Mouse (Mus musculus) frontal cortex, adult (tissue): ENCODE measurements around the gene Pik3c2b.

ENCODE experiments used
- ATAC-seq: cut with Nextera tagmentation; 2 replicates; pipeline ENCODE4 v1.9.2; 2017; ENCODE audit warnings: mild to moderate bottlenecking, moderate library complexity, mixed read lengths; ENCODE audit not compliant: low TSS enrichment

The Pik3c2b gene

DNA sequence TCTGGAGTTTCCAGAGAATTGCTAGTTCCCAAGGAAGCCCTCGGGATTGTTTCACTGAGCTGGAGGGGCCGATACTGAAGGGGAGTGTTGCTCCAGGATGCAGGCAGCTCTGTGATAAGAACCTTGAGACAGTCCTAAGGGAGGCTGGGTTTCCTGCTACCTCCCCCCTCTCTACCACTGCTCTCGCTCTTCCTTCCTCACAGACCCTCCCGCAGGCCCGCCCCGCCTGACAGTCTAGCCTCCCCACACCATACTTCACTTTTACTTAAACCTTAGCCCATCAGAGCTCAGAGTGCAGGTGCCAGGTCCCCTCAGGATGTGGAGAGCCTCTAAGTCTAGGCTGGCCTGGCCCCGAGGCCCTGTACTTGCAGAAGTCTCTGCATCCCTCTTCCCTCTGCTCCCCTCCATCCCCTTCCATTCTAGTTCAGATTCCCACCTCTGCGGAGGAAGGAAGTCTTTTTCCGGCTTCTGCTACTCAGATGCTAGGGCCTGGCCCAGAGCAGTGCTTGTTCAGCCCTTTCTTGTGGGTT lies 27.9 kb downstream of the Pik3c2b start:
- no peak for ATAC-seq

DNA sequence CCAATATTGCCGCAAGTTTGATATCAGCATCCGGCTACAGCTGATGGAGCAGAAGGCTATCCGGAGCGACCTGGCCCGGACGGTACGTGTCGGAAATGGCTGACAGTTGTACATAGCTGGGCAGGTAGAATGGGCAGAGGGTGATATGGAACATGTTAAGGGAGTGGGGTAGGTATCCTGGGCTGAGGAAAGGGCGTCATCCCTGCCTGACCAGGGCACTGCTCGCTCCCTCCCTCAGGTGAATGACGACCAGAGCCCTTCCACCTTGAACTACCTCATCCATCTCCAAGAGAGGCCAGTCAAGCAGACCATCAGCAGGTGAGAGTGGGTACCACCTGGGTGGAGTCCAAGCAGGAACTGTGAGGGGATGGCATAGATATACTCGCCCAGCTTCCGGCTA lies 29.1 kb downstream of the Pik3c2b start:
- ATAC-seq, result no peak

- ATAC-seq, result no peak
Observed at GRCm38 (mm10) chr1:133075651-133076400, 30.4 kb downstream of the Pik3c2b start.

GRCm38 (mm10) chr1:133076681-133077514 lies 31.4 kb downstream of the Pik3c2b start:
- no peak for ATAC-seq

- ATAC-seq, result no peak; the same call in 1 of the 2 replicates
Observed at GRCm38 (mm10) chr1:133077606-133078337, 32.3 kb downstream of the Pik3c2b start.

- no peak; the same call in 1 of the 2 replicates for ATAC-seq
Observed at GRCm38 (mm10) chr1:133078338-133078727, 32.9 kb downstream of the Pik3c2b start.

DNA sequence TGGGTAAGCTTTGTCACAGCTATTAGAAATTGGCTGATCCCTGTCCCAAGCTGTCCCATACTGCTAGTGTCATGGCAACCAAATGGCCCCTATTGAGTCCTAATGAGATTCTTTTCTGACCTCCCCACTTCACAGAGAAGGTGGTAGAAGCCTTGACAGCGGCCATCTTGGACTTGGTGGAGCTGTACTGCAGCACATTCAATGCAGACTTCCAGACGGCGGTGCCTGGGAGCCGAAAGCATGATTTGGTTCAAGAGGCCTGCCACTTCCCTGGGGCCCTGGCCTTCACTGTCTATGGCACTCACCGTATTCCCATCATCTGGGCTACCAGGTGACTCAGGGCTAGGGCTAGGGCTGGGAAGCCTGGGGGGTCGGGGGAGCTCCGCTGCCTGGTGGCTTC lies 34.0 kb downstream of the Pik3c2b start:
- ATAC-seq, result no peak

DNA sequence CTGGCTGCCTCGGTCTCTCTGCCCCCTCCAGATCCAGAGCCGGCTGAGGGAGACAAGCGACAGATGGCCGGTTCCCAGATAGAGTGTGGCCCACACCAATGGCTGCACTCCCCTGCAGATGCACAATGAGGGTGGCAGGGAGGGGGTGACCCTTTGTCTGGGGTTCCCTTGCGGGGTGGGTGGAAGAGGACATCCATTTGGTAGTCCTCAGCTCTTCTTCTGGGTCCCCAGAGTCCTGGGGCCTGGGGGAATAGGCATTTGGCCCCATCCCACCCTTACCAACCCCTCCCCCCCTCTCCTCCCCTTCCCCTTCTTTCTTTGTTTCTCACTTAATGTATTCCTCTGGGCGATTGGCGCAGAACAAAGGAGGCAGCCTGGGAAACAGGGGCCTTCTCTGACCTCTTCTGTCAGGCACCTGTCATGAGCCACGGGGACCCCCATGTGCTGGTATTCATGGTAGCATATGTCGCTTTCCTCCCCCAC lies 34.7 kb downstream of the Pik3c2b start:
- ATAC-seq, result no peak

DNA sequence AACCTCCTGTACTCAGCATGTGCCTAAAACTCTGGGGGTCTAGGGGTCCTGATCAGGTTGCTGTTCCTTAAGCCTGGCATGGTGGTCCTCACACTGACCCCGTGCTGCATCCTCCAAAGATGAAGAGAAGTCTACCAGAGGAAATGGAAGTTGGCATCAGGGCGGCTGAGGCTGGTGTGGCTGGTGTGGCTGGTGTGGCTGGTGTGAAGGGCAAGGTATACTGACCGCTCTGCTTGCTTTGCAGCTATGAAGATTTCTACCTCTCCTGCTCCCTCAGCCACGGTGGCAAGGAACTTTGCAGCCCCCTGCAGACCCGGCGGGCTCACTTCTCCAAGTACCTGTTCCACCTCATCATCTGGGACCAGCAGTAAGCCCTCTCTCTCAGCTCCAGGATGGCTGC lies 35.2 kb downstream of the Pik3c2b start:
- no peak for ATAC-seq

- ATAC-seq, result no peak
Observed at GRCm38 (mm10) chr1:133083003-133083546, 37.6 kb downstream of the Pik3c2b start.

DNA sequence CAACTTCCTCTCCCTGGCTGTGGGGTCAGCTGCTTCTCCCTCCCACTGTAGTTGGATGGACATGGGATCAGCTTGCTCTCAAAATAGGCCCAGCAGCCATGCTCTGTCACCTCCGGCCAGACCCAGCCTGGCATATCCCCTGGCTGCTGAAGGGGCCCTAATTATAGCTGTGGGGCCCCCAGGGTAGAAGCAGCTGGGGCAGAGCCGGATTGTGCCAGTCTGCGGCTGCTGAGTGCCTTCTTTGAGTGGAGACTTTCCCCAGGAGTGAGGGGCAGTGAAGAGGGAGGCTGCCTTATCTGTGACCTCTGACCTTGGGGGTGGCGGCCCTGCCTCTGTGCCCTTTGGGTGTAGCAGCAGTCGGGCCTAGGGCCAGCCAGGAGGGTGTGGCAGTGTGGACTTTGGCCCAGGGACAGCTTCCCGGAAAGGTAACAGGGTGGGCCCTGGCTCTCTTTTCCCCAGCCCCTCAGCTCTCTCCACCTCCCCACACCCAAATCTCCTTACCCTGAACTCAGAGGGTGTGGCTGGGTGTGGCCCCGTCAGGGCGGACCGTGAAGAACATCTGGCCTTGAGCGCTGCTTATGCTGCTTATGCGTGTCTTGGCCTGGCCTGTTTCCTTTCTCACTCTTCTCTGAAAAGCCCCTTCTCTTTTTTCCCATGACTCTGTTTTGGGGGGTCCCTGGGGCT lies 38.6 kb downstream of the Pik3c2b start:
- ATAC-seq, result no peak

DNA sequence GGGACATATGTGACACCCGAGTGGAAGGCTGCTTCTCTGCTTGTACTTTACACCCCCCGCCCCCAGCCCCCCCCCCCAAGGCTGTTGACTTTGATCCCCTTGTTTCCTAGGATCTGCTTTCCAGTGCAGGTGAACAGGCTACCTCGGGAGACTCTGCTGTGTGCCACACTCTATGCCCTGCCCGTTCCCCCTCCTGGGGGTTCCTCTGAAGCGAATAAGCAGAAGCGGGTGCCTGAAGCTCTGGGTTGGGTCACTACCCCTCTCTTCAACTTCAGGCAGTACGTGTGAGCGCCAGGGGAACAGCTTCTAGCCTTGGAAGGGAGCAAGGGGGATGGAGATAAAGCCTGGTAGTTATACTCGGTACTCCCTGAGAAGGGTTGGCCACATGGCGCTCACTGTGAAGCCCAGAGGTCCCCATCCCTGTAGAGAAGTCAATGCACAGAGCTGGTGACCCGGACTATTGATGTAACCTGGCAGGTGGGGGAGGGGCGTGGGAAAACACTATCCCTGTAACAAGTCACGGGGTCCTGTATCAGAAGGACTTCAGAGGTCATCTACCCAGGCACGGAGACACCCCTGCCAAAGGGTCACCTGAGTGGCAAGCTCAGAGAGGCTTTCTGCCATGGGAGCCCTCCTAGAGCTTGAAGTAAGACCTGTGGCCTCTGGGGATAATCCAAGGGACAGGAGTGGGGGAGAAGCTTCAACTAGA lies 39.4 kb downstream of the Pik3c2b start:
- ATAC-seq, result no peak

- no peak for ATAC-seq
Observed at GRCm38 (mm10) chr1:133085417-133085742, 39.9 kb downstream of the Pik3c2b start.

DNA sequence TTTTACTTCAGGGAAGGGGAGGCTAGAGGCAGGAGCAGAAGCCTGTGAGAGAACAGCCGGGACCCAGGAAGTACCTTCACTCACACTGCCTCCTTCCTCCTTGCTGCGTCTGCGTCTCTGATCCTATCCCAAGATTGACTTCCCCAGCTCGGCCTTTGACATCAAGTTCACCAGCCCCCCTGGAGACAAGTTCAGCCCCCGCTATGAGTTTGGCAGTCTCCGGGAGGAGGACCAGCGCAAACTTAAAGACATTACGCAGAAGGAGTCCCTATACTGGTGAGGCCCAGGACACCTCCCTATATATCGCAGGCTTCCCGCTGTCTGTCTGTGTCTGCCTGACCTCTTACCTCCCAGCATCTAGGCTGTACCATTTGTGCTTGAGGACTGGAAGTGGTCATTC lies 41.3 kb downstream of the Pik3c2b start:
- no peak for ATAC-seq

DNA sequence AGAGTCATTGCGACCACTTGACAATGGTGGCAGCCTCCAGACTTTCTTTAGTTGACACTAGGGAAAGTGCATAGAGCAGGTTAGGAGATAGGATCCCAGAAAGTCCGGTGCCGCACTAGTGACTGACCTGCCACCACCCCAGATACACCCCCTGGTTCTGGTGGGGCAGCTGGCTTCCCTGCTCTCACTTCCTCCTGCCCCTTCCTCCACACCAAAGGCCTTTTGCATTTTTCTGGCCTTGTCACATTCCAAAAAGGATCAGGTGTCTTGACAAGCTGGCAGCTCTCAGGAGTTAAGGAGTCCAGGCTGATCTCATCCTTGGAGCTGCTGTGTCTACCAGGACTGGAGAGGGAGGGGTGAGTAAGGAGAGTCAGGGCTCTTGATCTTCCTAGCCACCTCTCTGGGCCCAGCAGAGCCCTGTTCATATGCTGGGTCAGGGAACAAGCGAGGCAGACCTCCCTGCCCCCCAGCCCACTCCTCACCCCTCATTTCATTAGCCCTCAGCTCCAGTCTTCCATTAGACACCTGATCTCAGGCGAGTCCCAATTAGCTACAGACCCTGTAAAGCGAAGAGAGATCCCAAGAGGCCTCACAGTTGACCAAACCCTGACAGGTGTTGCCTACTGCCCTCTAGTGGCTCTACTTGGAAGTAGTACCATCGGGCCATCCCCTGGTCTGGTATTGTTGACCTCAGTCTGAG lies 41.9 kb downstream of the Pik3c2b start:
- peak; percentile 81 for ATAC-seq

DNA sequence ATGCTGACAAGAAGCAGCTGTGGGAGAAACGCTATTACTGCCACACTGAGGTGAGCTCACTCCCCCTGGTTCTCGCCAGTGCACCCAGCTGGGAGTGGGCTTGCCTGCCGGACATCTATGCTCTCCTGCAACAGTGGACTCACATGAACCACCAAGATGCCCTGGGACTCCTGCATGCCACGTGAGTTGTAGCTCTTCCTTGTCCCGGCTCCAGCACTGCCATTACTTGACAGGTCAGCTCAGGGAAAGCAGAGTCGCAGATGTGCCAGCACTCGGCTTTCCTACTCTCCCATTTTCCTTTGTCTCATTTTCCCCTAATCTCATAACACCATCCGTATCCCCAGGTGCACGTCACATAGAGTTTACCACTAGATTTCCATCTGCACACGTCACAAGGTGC lies 42.7 kb downstream of the Pik3c2b start:
- no peak for ATAC-seq

- no peak for ATAC-seq
Observed at GRCm38 (mm10) chr1:133089415-133089814, 43.9 kb downstream of the Pik3c2b start.

- no peak for ATAC-seq
Observed at GRCm38 (mm10) chr1:133090641-133091040, 45.2 kb downstream of the Pik3c2b start.

DNA sequence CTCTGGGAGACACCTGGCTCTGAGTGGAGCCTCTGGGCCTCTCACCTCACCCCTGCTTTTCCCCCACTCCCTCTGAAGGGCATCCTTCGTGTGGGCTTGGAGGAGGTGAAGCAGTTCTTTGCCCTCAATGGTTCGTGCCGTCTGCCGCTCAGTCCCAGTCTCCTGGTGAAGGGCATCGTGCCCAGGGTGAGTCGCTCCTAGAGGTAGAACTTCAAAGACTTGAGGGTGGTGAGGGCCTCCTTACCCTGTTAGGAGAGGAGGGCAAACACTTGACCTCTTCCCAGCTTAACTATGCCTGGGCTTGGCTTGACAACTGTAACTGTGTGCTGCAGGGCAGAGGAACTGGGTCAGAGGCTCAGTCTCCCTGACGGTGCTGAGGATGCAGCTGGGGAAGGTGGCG lies 46.0 kb downstream of the Pik3c2b start:
- ATAC-seq, result no peak

- no peak for ATAC-seq
Observed at GRCm38 (mm10) chr1:133093719-133094118, 48.3 kb downstream of the Pik3c2b start.
